Mouse (Mus musculus): Measurements from ENCODE around the gene Alox5. TPM values are rescaled to one million over a fixed set of nuclear protein-coding genes. Genes with fewer than 3 reads are reported as not detected.

Alox5 gene
- polyA plus RNA-seq, 1 experiment from 2014 or later, result 0.94 TPM

GRCm38 (mm10) chr6:116381605-116382004 lies 79.4 kb downstream of the Alox5 start:
- H3K9ac ChIP-seq (ENCODE audit: low read depth, low read length), result no peak overlapping the region
- peaks cover 19% of the 10 kb centered on the region for H3K4me1 ChIP-seq (ENCODE audit: control insufficient read depth, insufficient read depth, low read depth, low read length)
- H3K4me2 ChIP-seq (ENCODE audit: low read length), result no peak overlapping the region
- ATAC-seq, result no peak
- H3K27ac ChIP-seq (ENCODE audit: low read depth, low read length), result no peak overlapping the region
- H3K4me3 ChIP-seq (ENCODE audit: low read length), result no peak overlapping the region
- WGBS, result 79% methylated on average over 2 of the region's 2 CpGs
- no peaks in the 10 kb centered on the region for H3K9me3 ChIP-seq (ENCODE audit: control insufficient read depth, low read length)
- no peaks in the 10 kb centered on the region; the same call in 1 of the 2 replicates for H3K36me3 ChIP-seq (ENCODE audit: control insufficient read depth, insufficient read depth, low read length)
- no peaks in the 10 kb centered on the region for H3K27me3 ChIP-seq (replicated peaks; ENCODE audit: control insufficient read depth, insufficient read depth, low read length)

- ATAC-seq, result no peak
- H3K27me3 ChIP-seq (replicated peaks; ENCODE audit: control insufficient read depth, insufficient read depth, low read length), result no peaks in the 10 kb centered on the region
- no peaks in the 10 kb centered on the region; the same call in 1 of the 2 replicates for H3K36me3 ChIP-seq (ENCODE audit: control insufficient read depth, insufficient read depth, low read length)
- H3K9me3 ChIP-seq (ENCODE audit: control insufficient read depth, low read length), result no peaks in the 10 kb centered on the region
- H3K4me1 ChIP-seq (ENCODE audit: control insufficient read depth, insufficient read depth, low read depth, low read length), result peaks cover 8% of the 10 kb centered on the region
- no peak overlapping the region for H3K27ac ChIP-seq (ENCODE audit: low read depth, low read length)
- H3K4me3 ChIP-seq (ENCODE audit: low read length), result no peak overlapping the region
- no peak overlapping the region for H3K9ac ChIP-seq (ENCODE audit: low read depth, low read length)
- 58% methylated on average over 3 of the region's 3 CpGs for WGBS
- no peak overlapping the region for H3K4me2 ChIP-seq (ENCODE audit: low read length)
Observed at GRCm38 (mm10) chr6:116380157-116380556, 80.8 kb downstream of the Alox5 start.

GRCm38 (mm10) chr6:116378892-116379291 lies 82.1 kb downstream of the Alox5 start:
- H3K4me3 ChIP-seq (ENCODE audit: low read length), result no peak overlapping the region
- no peak overlapping the region for H3K9ac ChIP-seq (ENCODE audit: low read depth, low read length)
- H3K4me2 ChIP-seq (ENCODE audit: low read length), result no peak overlapping the region
- no peaks in the 10 kb centered on the region; the same call in 1 of the 2 replicates for H3K36me3 ChIP-seq (ENCODE audit: control insufficient read depth, insufficient read depth, low read length)
- H3K4me1 ChIP-seq (ENCODE audit: control insufficient read depth, insufficient read depth, low read depth, low read length), result peaks cover 7% of the 10 kb centered on the region
- 89% methylated on average over 7 of the region's 7 CpGs for WGBS
- H3K9me3 ChIP-seq (ENCODE audit: control insufficient read depth, low read length), result no peaks in the 10 kb centered on the region
- no peaks in the 10 kb centered on the region for H3K27me3 ChIP-seq (replicated peaks; ENCODE audit: control insufficient read depth, insufficient read depth, low read length)
- no peak overlapping the region for H3K27ac ChIP-seq (ENCODE audit: low read depth, low read length)
- no peak for ATAC-seq

- no peaks in the 10 kb centered on the region; the same call in 1 of the 2 replicates for H3K36me3 ChIP-seq (ENCODE audit: control insufficient read depth, insufficient read depth, low read length)
- H3K4me2 ChIP-seq (ENCODE audit: low read length), result no peak overlapping the region
- H3K27ac ChIP-seq (ENCODE audit: low read depth, low read length), result no peak overlapping the region
- ATAC-seq, result no peak
- no peaks in the 10 kb centered on the region for H3K9me3 ChIP-seq (ENCODE audit: control insufficient read depth, low read length)
- no peak overlapping the region for H3K9ac ChIP-seq (ENCODE audit: low read depth, low read length)
- no peak overlapping the region for H3K4me3 ChIP-seq (ENCODE audit: low read length)
- no peaks in the 10 kb centered on the region for H3K27me3 ChIP-seq (replicated peaks; ENCODE audit: control insufficient read depth, insufficient read depth, low read length)
- no peaks in the 10 kb centered on the region for H3K4me1 ChIP-seq (ENCODE audit: control insufficient read depth, insufficient read depth, low read depth, low read length)
Observed at GRCm38 (mm10) chr6:116374618-116375017, 86.4 kb downstream of the Alox5 start.

GRCm38 (mm10) chr6:116374136-116374535 lies 86.8 kb downstream of the Alox5 start:
- Histone ChIP-seq H3K27me3 (replicated peaks; ENCODE audit: control insufficient read depth, insufficient read depth, low read length) (no peaks in the 10 kb centered on the region), H3K9ac (ENCODE audit: low read depth, low read length) (no peak overlapping the region), H3K4me2 (ENCODE audit: low read length) (no peak overlapping the region), H3K4me3 (ENCODE audit: low read length) (no peak overlapping the region), H3K4me1 (ENCODE audit: control insufficient read depth, insufficient read depth, low read depth, low read length) (no peaks in the 10 kb centered on the region), H3K36me3 (ENCODE audit: control insufficient read depth, insufficient read depth, low read length) (no peaks in the 10 kb centered on the region; the same call in 1 of the 2 replicates), H3K27ac (ENCODE audit: low read depth, low read length) (no peak overlapping the region), H3K9me3 (ENCODE audit: control insufficient read depth, low read length) (no peaks in the 10 kb centered on the region)
- no peak for ATAC-seq
- 85% methylated on average over 1 of the region's 1 CpGs for WGBS

- Histone ChIP-seq H3K9ac (ENCODE audit: low read depth, low read length) (no peak overlapping the region), H3K4me2 (ENCODE audit: low read length) (no peak overlapping the region), H3K27me3 (replicated peaks; ENCODE audit: control insufficient read depth, insufficient read depth, low read length) (no peaks in the 10 kb centered on the region), H3K9me3 (ENCODE audit: control insufficient read depth, low read length) (no peaks in the 10 kb centered on the region), H3K36me3 (ENCODE audit: control insufficient read depth, insufficient read depth, low read length) (no peaks in the 10 kb centered on the region), H3K4me1 (ENCODE audit: control insufficient read depth, insufficient read depth, low read depth, low read length) (no peaks in the 10 kb centered on the region), H3K27ac (ENCODE audit: low read depth, low read length) (no peak overlapping the region), H3K4me3 (ENCODE audit: low read length) (no peak overlapping the region)
- 93% methylated on average over 3 of the region's 3 CpGs for WGBS
- no peak for ATAC-seq
Observed at GRCm38 (mm10) chr6:116371500-116371899, 89.5 kb downstream of the Alox5 start.

- Histone ChIP-seq H3K4me3 (ENCODE audit: low read length) (no peak overlapping the region), H3K4me2 (ENCODE audit: low read length) (no peak overlapping the region), H3K36me3 (ENCODE audit: control insufficient read depth, insufficient read depth, low read length) (no peaks in the 10 kb centered on the region; the same call in 1 of the 2 replicates), H3K9me3 (ENCODE audit: control insufficient read depth, low read length) (no peaks in the 10 kb centered on the region), H3K27ac (ENCODE audit: low read depth, low read length) (no peak overlapping the region), H3K4me1 (ENCODE audit: control insufficient read depth, insufficient read depth, low read depth, low read length) (no peaks in the 10 kb centered on the region), H3K27me3 (replicated peaks; ENCODE audit: control insufficient read depth, insufficient read depth, low read length) (no peaks in the 10 kb centered on the region), H3K9ac (ENCODE audit: low read depth, low read length) (no peak overlapping the region)
- WGBS, result 97% methylated on average over 6 of the region's 6 CpGs
- ATAC-seq, result peak; percentile 30; the same call in 1 of the 2 replicates
Observed at GRCm38 (mm10) chr6:116370216-116370976, 90.6 kb downstream of the Alox5 start.

GRCm38 (mm10) chr6:116369811-116370210 lies 91.2 kb downstream of the Alox5 start:
- WGBS, result 100% methylated on average over 1 of the region's 1 CpGs
- 0 out of 2 replicates have a peak, but pooled peaks cover under 1% of the 10 kb centered on the region for H3K9me3 ChIP-seq (ENCODE audit: control insufficient read depth, low read length)

GRCm38 (mm10) chr6:116367971-116368370 lies 93.0 kb downstream of the Alox5 start:
- no peaks in the 10 kb centered on the region for H3K4me1 ChIP-seq (ENCODE audit: control insufficient read depth, insufficient read depth, low read depth, low read length)
- no peak overlapping the region for H3K9ac ChIP-seq (ENCODE audit: low read depth, low read length)
- no peak for ATAC-seq
- no peak overlapping the region for H3K27ac ChIP-seq (ENCODE audit: low read depth, low read length)
- H3K9me3 ChIP-seq (ENCODE audit: control insufficient read depth, low read length), result 0 out of 2 replicates have a peak, but pooled peaks cover 2% of the 10 kb centered on the region
- H3K4me2 ChIP-seq (ENCODE audit: low read length), result no peak overlapping the region
- H3K4me3 ChIP-seq (ENCODE audit: low read length), result no peak overlapping the region
- no peaks in the 10 kb centered on the region for H3K27me3 ChIP-seq (replicated peaks; ENCODE audit: control insufficient read depth, insufficient read depth, low read length)
- no peaks in the 10 kb centered on the region; the same call in 1 of the 2 replicates for H3K36me3 ChIP-seq (ENCODE audit: control insufficient read depth, insufficient read depth, low read length)
- 74% methylated on average over 11 of the region's 11 CpGs for WGBS

More at GRCm38 (mm10) chr6:116369811-116370210, 91.2 kb downstream of the Alox5 start:
- H3K4me3 ChIP-seq (ENCODE audit: low read length), result no peak overlapping the region
- H3K9ac ChIP-seq (ENCODE audit: low read depth, low read length), result no peak overlapping the region
- H3K36me3 ChIP-seq (ENCODE audit: control insufficient read depth, insufficient read depth, low read length), result no peaks in the 10 kb centered on the region; the same call in 1 of the 2 replicates
- H3K27me3 ChIP-seq (replicated peaks; ENCODE audit: control insufficient read depth, insufficient read depth, low read length), result no peaks in the 10 kb centered on the region
- H3K4me2 ChIP-seq (ENCODE audit: low read length), result no peak overlapping the region
- H3K4me1 ChIP-seq (ENCODE audit: control insufficient read depth, insufficient read depth, low read depth, low read length), result no peaks in the 10 kb centered on the region
- ATAC-seq, result no peak
- no peak overlapping the region for H3K27ac ChIP-seq (ENCODE audit: low read depth, low read length)

Data from hindbrain, embryonic 16.5 days (tissue).